Mouse (Mus musculus): ENCODE measurements at regions not wholly inside any gene's neighbourhood (a gene's known extent, or its start where the extent isn't known, plus 50 kb on each side); places are given as distances from the start of the nearest gene placed in this dataset.

DNA sequence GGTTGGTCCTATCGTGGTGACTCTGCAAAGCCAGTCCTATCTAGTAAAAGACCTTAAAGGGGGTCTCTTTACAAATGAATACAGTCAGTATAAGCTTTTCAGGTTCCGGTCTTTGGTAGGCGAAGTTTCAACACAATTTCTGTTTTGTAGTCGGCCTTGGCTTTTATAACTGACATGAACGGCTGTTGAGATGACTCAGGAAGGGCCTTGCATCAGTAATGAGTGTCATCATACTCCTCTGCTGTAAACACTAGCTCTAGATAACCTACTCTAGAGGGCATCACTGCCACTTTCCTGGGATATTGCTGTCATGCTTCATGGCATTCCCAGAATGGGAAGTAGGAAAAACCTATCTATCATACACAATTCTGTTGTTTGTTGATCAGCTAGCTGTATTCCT is 312.9 kb downstream of the Klf5 start:
- no peak for ATAC-seq (ENCODE audit: low FRiP score)
- no peaks in the 10 kb centered on the region for H3K36me3 ChIP-seq (ENCODE audit: control insufficient read depth, insufficient read depth, low read length)
- no peaks in the 10 kb centered on the region for H3K9me3 ChIP-seq (ENCODE audit: control insufficient read depth, low read length)
- H3K4me3 ChIP-seq (ENCODE audit: low read depth, low read length), result no peak overlapping the region
- 93% methylated on average over 5 of the region's 5 CpGs for WGBS
- H3K9ac ChIP-seq (ENCODE audit: low read length), result no peak overlapping the region
- H3K27me3 ChIP-seq (ENCODE audit: control insufficient read depth, insufficient read depth, low read length), result no peaks in the 10 kb centered on the region
- DNase-seq (ENCODE audit: low spot score, missing footprints), result no peak
- H3K4me2 ChIP-seq, result no peak overlapping the region
- H3K4me1 ChIP-seq (ENCODE audit: control insufficient read depth, insufficient read depth, low read length), result no peaks in the 10 kb centered on the region
- H3K27ac ChIP-seq (ENCODE audit: low read depth, low read length), result no peak overlapping the region

DNA sequence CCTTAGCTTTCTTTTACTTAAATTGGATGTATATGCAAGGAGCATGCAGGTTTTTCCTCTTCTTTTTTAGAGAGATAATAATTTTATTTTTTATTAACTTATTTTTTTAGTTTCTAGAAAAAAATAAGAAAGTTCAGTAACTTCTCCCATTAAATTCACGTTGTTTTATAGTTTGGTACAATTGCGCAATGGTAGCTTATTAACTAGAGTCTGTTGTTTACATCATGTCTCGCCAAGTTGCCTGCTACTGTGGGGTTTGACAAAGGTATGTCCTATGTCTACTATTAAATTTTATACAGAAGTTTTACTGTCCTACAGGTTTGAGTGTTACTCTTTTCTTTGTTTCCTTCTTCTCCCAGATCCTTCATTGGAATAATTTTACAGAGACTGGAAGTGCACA is 313.6 kb downstream of the Klf5 start:
- Histone ChIP-seq H3K27me3 (ENCODE audit: control insufficient read depth, insufficient read depth, low read length) (no peaks in the 10 kb centered on the region), H3K9ac (ENCODE audit: low read length) (no peak overlapping the region), H3K9me3 (ENCODE audit: control insufficient read depth, low read length) (no peaks in the 10 kb centered on the region), H3K4me3 (ENCODE audit: low read depth, low read length) (no peak overlapping the region), H3K36me3 (ENCODE audit: control insufficient read depth, insufficient read depth, low read length) (no peaks in the 10 kb centered on the region), H3K27ac (ENCODE audit: low read depth, low read length) (no peak overlapping the region), H3K4me1 (ENCODE audit: control insufficient read depth, insufficient read depth, low read length) (no peaks in the 10 kb centered on the region), H3K4me2 (no peak overlapping the region)
- 92% methylated on average over 3 of the region's 3 CpGs for WGBS
- DNase-seq (ENCODE audit: low spot score, missing footprints) (no peak), ATAC-seq (ENCODE audit: low FRiP score) (no peak)

GRCm38 (mm10) chr14:99614748-99615147 is 316.3 kb downstream of the Klf5 start:
- Histone ChIP-seq H3K27me3 (ENCODE audit: control insufficient read depth, insufficient read depth, low read length) (no peaks in the 10 kb centered on the region), H3K9me3 (ENCODE audit: control insufficient read depth, low read length) (no peaks in the 10 kb centered on the region), H3K36me3 (ENCODE audit: control insufficient read depth, insufficient read depth, low read length) (no peaks in the 10 kb centered on the region), H3K9ac (ENCODE audit: low read length) (no peak overlapping the region), H3K4me1 (ENCODE audit: control insufficient read depth, insufficient read depth, low read length) (no peaks in the 10 kb centered on the region), H3K4me2 (no peak overlapping the region), H3K4me3 (ENCODE audit: low read depth, low read length) (no peak overlapping the region), H3K27ac (ENCODE audit: low read depth, low read length) (no peak overlapping the region)
- no peak for DNase-seq (ENCODE audit: low spot score, missing footprints)
- 88% methylated on average over 3 of the region's 3 CpGs for WGBS
- ATAC-seq (ENCODE audit: low FRiP score), result no peak

DNA sequence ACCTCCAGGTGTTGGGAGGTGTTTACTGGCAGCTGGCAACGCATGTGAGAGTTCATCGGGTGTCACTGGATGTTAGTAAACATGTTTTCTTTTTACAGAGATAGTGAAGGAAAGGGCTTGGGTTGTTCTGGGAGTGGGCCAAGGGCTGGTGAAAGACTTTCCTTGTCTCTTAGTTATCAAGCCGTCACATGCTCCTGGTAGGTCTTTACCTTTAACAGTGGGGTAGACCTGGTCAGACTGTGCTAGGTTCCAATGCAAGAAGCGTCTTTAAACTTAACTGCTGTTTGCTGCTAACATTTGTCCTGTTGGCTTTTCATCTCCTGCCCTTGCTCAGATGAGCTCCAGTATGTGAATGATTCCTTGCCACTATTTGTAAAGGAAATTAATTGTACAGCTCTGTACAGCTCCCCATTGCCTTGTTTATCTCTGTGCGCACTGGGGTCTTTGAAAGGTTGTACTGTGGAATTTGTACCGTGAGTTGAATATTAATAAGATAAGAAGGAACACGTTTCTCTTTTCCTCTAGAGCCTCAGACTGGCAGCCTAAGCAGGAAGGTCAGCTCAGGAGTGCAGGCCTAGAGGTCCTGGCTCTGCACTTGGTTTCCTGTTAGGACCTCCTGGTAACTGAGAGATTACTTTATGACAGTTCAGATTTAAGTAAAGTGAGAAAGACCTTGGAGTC is 318.3 kb downstream of the Klf5 start:
- H3K9ac ChIP-seq (ENCODE audit: low read length), result no peak overlapping the region
- H3K27ac ChIP-seq (ENCODE audit: low read depth, low read length), result no peak overlapping the region
- ATAC-seq (ENCODE audit: low FRiP score) (no peak), DNase-seq (ENCODE audit: low spot score, missing footprints) (no peak)
- no peak overlapping the region for H3K4me3 ChIP-seq (ENCODE audit: low read depth, low read length)
- no peaks in the 10 kb centered on the region for H3K9me3 ChIP-seq (ENCODE audit: control insufficient read depth, low read length)
- 74% methylated on average over 7 of the region's 7 CpGs for WGBS
- no peak overlapping the region for H3K4me2 ChIP-seq
- no peaks in the 10 kb centered on the region for H3K4me1 ChIP-seq (ENCODE audit: control insufficient read depth, insufficient read depth, low read length)
- no peaks in the 10 kb centered on the region for H3K27me3 ChIP-seq (ENCODE audit: control insufficient read depth, insufficient read depth, low read length)
- H3K36me3 ChIP-seq (ENCODE audit: control insufficient read depth, insufficient read depth, low read length), result no peaks in the 10 kb centered on the region

DNA sequence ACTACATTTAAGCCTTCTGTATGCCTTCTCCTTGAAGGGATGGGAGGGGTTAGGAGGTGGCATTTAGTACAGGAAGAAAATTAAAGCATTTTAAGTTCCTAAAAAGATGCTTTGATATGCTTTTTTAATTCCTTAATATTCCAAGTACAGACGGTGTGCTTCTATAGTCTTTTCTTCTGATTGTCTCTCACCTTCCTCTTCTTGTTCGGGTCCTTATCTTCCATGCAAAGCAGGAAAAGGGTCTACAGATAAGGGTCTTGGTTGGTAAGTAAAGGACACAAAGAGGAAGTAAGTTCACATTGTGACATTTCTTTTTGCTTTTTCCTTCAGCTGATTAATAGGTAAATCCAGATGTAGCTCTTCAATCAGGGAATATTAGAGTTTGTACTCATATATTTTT is 318.9 kb downstream of the Klf5 start:
- no peaks in the 10 kb centered on the region for H3K36me3 ChIP-seq (ENCODE audit: control insufficient read depth, insufficient read depth, low read length)
- H3K4me1 ChIP-seq (ENCODE audit: control insufficient read depth, insufficient read depth, low read length), result no peaks in the 10 kb centered on the region
- WGBS, result 88% methylated on average over 2 of the region's 2 CpGs
- H3K4me2 ChIP-seq, result no peak overlapping the region
- H3K9me3 ChIP-seq (ENCODE audit: control insufficient read depth, low read length), result no peaks in the 10 kb centered on the region
- no peak for ATAC-seq (ENCODE audit: low FRiP score)
- no peak overlapping the region for H3K4me3 ChIP-seq (ENCODE audit: low read depth, low read length)
- H3K27ac ChIP-seq (ENCODE audit: low read depth, low read length), result no peak overlapping the region
- H3K9ac ChIP-seq (ENCODE audit: low read length), result no peak overlapping the region
- H3K27me3 ChIP-seq (ENCODE audit: control insufficient read depth, insufficient read depth, low read length), result no peaks in the 10 kb centered on the region
- no peak for DNase-seq (ENCODE audit: low spot score, missing footprints)

GRCm38 (mm10) chr14:99621538-99621937 is 323.0 kb downstream of the Klf5 start:
- ATAC-seq (ENCODE audit: low FRiP score) (no peak), DNase-seq (ENCODE audit: low spot score, missing footprints) (no peak)
- Histone ChIP-seq H3K4me1 (ENCODE audit: control insufficient read depth, insufficient read depth, low read length) (no peaks in the 10 kb centered on the region), H3K36me3 (ENCODE audit: control insufficient read depth, insufficient read depth, low read length) (no peaks in the 10 kb centered on the region), H3K9me3 (ENCODE audit: control insufficient read depth, low read length) (no peaks in the 10 kb centered on the region), H3K27me3 (ENCODE audit: control insufficient read depth, insufficient read depth, low read length) (no peaks in the 10 kb centered on the region), H3K4me3 (ENCODE audit: low read depth, low read length) (no peak overlapping the region), H3K4me2 (no peak overlapping the region), H3K27ac (ENCODE audit: low read depth, low read length) (no peak overlapping the region), H3K9ac (ENCODE audit: low read length) (no peak overlapping the region)
- WGBS, result 85% methylated on average over 3 of the region's 3 CpGs

DNA sequence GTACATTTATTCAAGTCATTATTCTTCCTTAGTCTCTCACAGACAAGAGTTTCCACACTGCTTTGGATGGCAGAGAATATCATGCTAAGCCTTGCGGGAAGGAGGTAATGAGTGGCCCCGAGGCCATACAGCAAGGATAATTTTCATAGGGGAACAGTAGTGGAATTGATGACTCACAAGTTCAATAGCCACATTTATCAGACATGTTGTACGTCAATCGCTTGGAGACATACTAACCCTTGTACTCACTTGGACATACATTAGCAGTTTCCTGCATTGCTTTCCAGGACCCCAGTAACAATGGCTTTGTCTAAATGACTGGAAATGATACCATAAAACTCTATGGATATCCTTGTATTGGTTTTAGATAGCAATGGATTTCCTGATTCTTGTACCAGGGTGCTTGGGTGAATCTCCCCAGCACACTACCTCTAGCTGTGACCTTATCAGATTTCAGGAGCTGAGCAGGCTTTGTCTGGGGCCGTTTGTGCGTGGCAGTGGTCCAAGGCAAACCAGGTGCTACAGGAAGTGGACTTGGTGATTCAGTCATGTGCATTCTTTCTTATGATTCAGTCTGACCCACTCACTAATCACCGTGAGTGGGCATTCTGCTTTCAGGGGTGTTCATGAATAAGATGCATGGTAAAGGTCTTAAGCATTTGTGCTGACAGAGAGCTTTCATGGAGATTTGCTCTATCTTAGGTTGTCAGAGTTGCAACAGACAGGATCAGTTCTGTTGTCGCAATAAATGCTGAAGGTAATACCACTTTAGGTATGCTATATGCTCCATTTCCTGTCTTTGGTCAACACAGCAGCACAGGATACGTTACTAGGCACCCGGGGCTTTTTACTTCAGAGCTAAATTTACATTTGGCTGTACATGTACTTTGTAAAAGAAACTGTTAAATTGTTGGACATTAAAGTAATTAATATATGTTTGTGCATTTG is 326.2 kb downstream of the Klf5 start:
- no peak overlapping the region for H3K9ac ChIP-seq (ENCODE audit: low read length)
- DNase-seq (ENCODE audit: low spot score, missing footprints), result no peak
- WGBS, result 86% methylated on average over 10 of the region's 10 CpGs
- no peak overlapping the region for H3K4me2 ChIP-seq
- H3K4me3 ChIP-seq (ENCODE audit: low read depth, low read length), result no peak overlapping the region
- H3K27me3 ChIP-seq (ENCODE audit: control insufficient read depth, insufficient read depth, low read length), result no peaks in the 10 kb centered on the region
- no peak overlapping the region for H3K27ac ChIP-seq (ENCODE audit: low read depth, low read length)
- ATAC-seq (ENCODE audit: low FRiP score), result no peak
- no peaks in the 10 kb centered on the region for H3K9me3 ChIP-seq (ENCODE audit: control insufficient read depth, low read length)
- H3K4me1 ChIP-seq (ENCODE audit: control insufficient read depth, insufficient read depth, low read length), result no peaks in the 10 kb centered on the region
- no peaks in the 10 kb centered on the region for H3K36me3 ChIP-seq (ENCODE audit: control insufficient read depth, insufficient read depth, low read length)

- Histone ChIP-seq H3K27me3 (ENCODE audit: control insufficient read depth, insufficient read depth, low read length) (no peaks in the 10 kb centered on the region), H3K4me3 (ENCODE audit: low read depth, low read length) (no peak overlapping the region)
Observed at GRCm38 (mm10) chr14:99627615-99628014, 329.1 kb downstream of the Klf5 start.

GRCm38 (mm10) chr14:99631092-99631491 is 332.6 kb downstream of the Klf5 start:
- no peaks in the 10 kb centered on the region for H3K36me3 ChIP-seq (ENCODE audit: control insufficient read depth, insufficient read depth, low read length)
- H3K9me3 ChIP-seq (ENCODE audit: control insufficient read depth, low read length), result no peaks in the 10 kb centered on the region
- H3K4me1 ChIP-seq (ENCODE audit: control insufficient read depth, insufficient read depth, low read length), result no peaks in the 10 kb centered on the region
- ATAC-seq (ENCODE audit: low FRiP score), result no peak
- DNase-seq (ENCODE audit: low spot score, missing footprints), result no peak
- no peak overlapping the region for H3K4me2 ChIP-seq
- H3K27me3 ChIP-seq (ENCODE audit: control insufficient read depth, insufficient read depth, low read length), result no peaks in the 10 kb centered on the region
- no peak overlapping the region for H3K4me3 ChIP-seq (ENCODE audit: low read depth, low read length)
- H3K9ac ChIP-seq (ENCODE audit: low read length), result no peak overlapping the region
- no peak overlapping the region for H3K27ac ChIP-seq (ENCODE audit: low read depth, low read length)
- WGBS, result 85% methylated on average over 10 of the region's 10 CpGs

More at GRCm38 (mm10) chr14:99627615-99628014, 329.1 kb downstream of the Klf5 start:
- no peak overlapping the region for H3K4me2 ChIP-seq
- 84% methylated on average over 1 of the region's 1 CpGs for WGBS
- no peaks in the 10 kb centered on the region for H3K4me1 ChIP-seq (ENCODE audit: control insufficient read depth, insufficient read depth, low read length)
- no peaks in the 10 kb centered on the region for H3K36me3 ChIP-seq (ENCODE audit: control insufficient read depth, insufficient read depth, low read length)
- DNase-seq (ENCODE audit: low spot score, missing footprints) (no peak), ATAC-seq (ENCODE audit: low FRiP score) (no peak)
- H3K9me3 ChIP-seq (ENCODE audit: control insufficient read depth, low read length), result no peaks in the 10 kb centered on the region
- H3K9ac ChIP-seq (ENCODE audit: low read length), result no peak overlapping the region
- no peak overlapping the region for H3K27ac ChIP-seq (ENCODE audit: low read depth, low read length)

All from midbrain, embryonic 11.5 days (tissue).